ENCODE assay signal across 18 mouse cellular contexts in the genomic region with DNA sequence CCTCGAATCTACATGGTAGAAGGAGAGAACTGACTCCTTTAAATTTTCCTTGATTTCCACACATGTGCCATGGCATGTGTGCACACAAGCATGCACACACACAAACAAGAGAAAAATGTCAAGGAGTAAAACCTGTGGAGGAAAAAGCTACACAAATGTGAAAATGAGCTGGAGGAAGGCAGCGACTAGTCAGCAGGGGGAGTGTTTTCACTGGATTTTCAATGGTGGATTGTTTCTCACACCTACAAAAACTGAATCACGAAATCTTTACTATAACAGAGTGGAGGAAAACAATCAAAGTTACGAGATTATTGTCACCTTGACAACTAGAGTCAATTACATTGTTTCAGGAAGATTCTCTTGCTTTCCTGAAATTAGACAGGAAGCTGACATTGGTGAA.
A peak's percentile ranks its signal among the peaks of the same experiment; 100 is the strongest.
DNase-seq lines count a peak whose midpoint lies in the region; ATAC-seq and TF ChIP-seq lines count a peak whose summit lies in the region.
"Had no signal": no experiment of that assay in that cellular context is flagged by ENCODE, and none has a peak within 500 bp of the region (broad histone marks: within the 10 kb centered on the region; RNA-seq: fewer than 3 reads in every experiment).

No protein-coding gene starts in this region.

- H3K79me2 ChIP-seq in CH12.LX (replicated peaks; ENCODE audit: control insufficient read depth, extremely low read depth, insufficient read depth, poor library complexity, severe bottlenecking), result no peaks in the 10 kb centered on the region

- H3K4me2 ChIP-seq in forebrain, postnatal 0 days (ENCODE audit: low read depth), result no peak overlapping the region
- no peak overlapping the region for H3K4me2 ChIP-seq in forebrain, embryonic 12.5 days
- no peak overlapping the region for H3K4me2 ChIP-seq in lung, embryonic 14.5 days
- H3K4me2 ChIP-seq in CH12.LX (ENCODE audit: insufficient read depth, low read depth, poor library complexity, severe bottlenecking), result no peak overlapping the region
- H3K4me2 ChIP-seq: embryonic facial prominence, embryonic 15.5 days had no signal

- no peak overlapping the region for H3K9ac ChIP-seq in forebrain, postnatal 0 days
- no peak overlapping the region for H3K9ac ChIP-seq in forebrain, embryonic 12.5 days
- no peak overlapping the region for H3K9ac ChIP-seq in lung, embryonic 14.5 days
- H3K9ac ChIP-seq in CH12.LX (ENCODE audit: insufficient read depth, low read depth), result no peak overlapping the region
- H3K9ac ChIP-seq: embryonic facial prominence, embryonic 15.5 days had no signal

- ATAC-seq in forebrain, postnatal 0 days, result no peak
- no peak for ATAC-seq in forebrain, embryonic 12.5 days (ENCODE audit: low FRiP score)
- no peak for ATAC-seq in lung, embryonic 14.5 days (ENCODE audit: insufficient read depth)
- ATAC-seq: hindbrain, embryonic 16.5 days; midbrain, embryonic 16.5 days had no signal

- H3K4me1 ChIP-seq in forebrain, postnatal 0 days (ENCODE audit: insufficient read depth), result no peaks in the 10 kb centered on the region
- no peaks in the 10 kb centered on the region for H3K4me1 ChIP-seq in forebrain, embryonic 12.5 days
- no peaks in the 10 kb centered on the region for H3K4me1 ChIP-seq in lung, embryonic 14.5 days (ENCODE audit: insufficient read depth)
- no peaks in the 10 kb centered on the region for H3K4me1 ChIP-seq in CH12.LX (ENCODE audit: control insufficient read depth in 1 of 2, insufficient read depth in 2 of 2)
- H3K4me1 ChIP-seq: embryonic facial prominence, embryonic 15.5 days; forebrain, embryonic 10.5 days; heart, embryonic 10.5 days had no signal

- TF ChIP-seq CTCF in forebrain, postnatal 0 days (IDR thresholded peaks at IDR 0.05; ENCODE audit: low read depth), result peak; percentile 56
- peak; percentile 48 for TF ChIP-seq CTCF in lung, embryonic 14.5 days (IDR thresholded peaks at IDR 0.05; ENCODE audit: low read depth)
- no peak; a peak in 1 of 4 replicates for TF ChIP-seq CTCF in CH12.LX (conservative IDR thresholded peaks at IDR 0.05 in 1 of 2, IDR thresholded peaks at IDR 0.05 in 1 of 2; ENCODE audit: low read depth in 2 of 2, low read length in 2 of 2)

- no peak overlapping the region for H3K27ac ChIP-seq in forebrain, postnatal 0 days (ENCODE audit: low read depth, low read length)
- H3K27ac ChIP-seq in forebrain, embryonic 12.5 days, result no peak overlapping the region
- H3K27ac ChIP-seq in lung, embryonic 14.5 days (ENCODE audit: low read depth), result no peak overlapping the region
- no peak overlapping the region for H3K27ac ChIP-seq in CH12.LX (ENCODE audit: insufficient read depth, low read depth)
- H3K27ac ChIP-seq: embryonic facial prominence, embryonic 15.5 days; forebrain, embryonic 10.5 days; heart, embryonic 10.5 days had no signal

- in situ Hi-C loops in CH12.LX (cut with MboI; ENCODE audit: low pct_ligation_motif_present, low pct_unique_long_range_greater_than_20kb, low sequenced_read_pairs), result no loop called here

- H3K9me3 ChIP-seq in forebrain, postnatal 0 days (ENCODE audit: low read length), result no peaks in the 10 kb centered on the region
- H3K9me3 ChIP-seq in forebrain, embryonic 12.5 days, result no peaks in the 10 kb centered on the region
- no peaks in the 10 kb centered on the region for H3K9me3 ChIP-seq in lung, embryonic 14.5 days (ENCODE audit: low read depth, low read length)
- H3K9me3 ChIP-seq in CH12.LX (replicated peaks; ENCODE audit: low read length), result no peaks in the 10 kb centered on the region
- H3K9me3 ChIP-seq: embryonic facial prominence, embryonic 15.5 days; forebrain, embryonic 10.5 days; heart, embryonic 10.5 days had no signal

- H3K27me3 ChIP-seq in forebrain, postnatal 0 days (ENCODE audit: insufficient read depth, low read length), result no peaks in the 10 kb centered on the region
- H3K27me3 ChIP-seq in forebrain, embryonic 12.5 days, result no peaks in the 10 kb centered on the region
- no peaks in the 10 kb centered on the region for H3K27me3 ChIP-seq in lung, embryonic 14.5 days (ENCODE audit: insufficient read depth, low read length)
- H3K27me3 ChIP-seq in CH12.LX (replicated peaks), result no peaks in the 10 kb centered on the region
- H3K27me3 ChIP-seq: embryonic facial prominence, embryonic 15.5 days had no signal

- H3K4me3 ChIP-seq in forebrain, postnatal 0 days (ENCODE audit: low read depth, low read length), result no peak overlapping the region
- no peak overlapping the region for H3K4me3 ChIP-seq in forebrain, embryonic 12.5 days (replicated peaks)
- H3K4me3 ChIP-seq in lung, embryonic 14.5 days (ENCODE audit: low read depth, low read length), result no peak overlapping the region
- H3K4me3 ChIP-seq in CH12.LX (replicated peaks in 1 of 3; ENCODE audit: low read depth in 2 of 3, low read length in 2 of 3, poor library complexity in 1 of 3), result no peak overlapping the region
- H3K4me3 ChIP-seq: embryonic facial prominence, embryonic 15.5 days; forebrain, embryonic 10.5 days; heart, embryonic 10.5 days had no signal

- no peak for TF ChIP-seq EP300 in CH12.LX (IDR thresholded peaks at IDR 0.05; ENCODE audit: low read length)

- TF ChIP-seq RAD21 in CH12.LX (IDR thresholded peaks at IDR 0.05; ENCODE audit: low read depth, low read length), result peak; percentile 31

- 52% methylated on average over 4 of the region's 4 CpGs for WGBS in forebrain, postnatal 0 days
- 62% methylated on average over 4 of the region's 4 CpGs for WGBS in forebrain, embryonic 12.5 days
- 44% methylated on average over 4 of the region's 4 CpGs for WGBS in lung, embryonic 14.5 days

- no peaks in the 10 kb centered on the region for H3K36me3 ChIP-seq in forebrain, postnatal 0 days (ENCODE audit: insufficient read depth)
- no peaks in the 10 kb centered on the region for H3K36me3 ChIP-seq in forebrain, embryonic 12.5 days (replicated peaks)
- H3K36me3 ChIP-seq in lung, embryonic 14.5 days (ENCODE audit: insufficient read depth), result no peaks in the 10 kb centered on the region
- no peaks in the 10 kb centered on the region for H3K36me3 ChIP-seq in CH12.LX (replicated peaks in 1 of 2; ENCODE audit: control insufficient read depth in 1 of 2, insufficient read depth in 1 of 2, low read length in 1 of 2)
- H3K36me3 ChIP-seq: embryonic facial prominence, embryonic 15.5 days; forebrain, embryonic 10.5 days; heart, embryonic 10.5 days had no signal

- no peak for TF ChIP-seq POLR2A in CH12.LX (IDR thresholded peaks at IDR 0.05; ENCODE audit: low read depth, low read length)

- DNase-seq in forebrain, postnatal 0 days, result peak; percentile 34
- peak; percentile 49 for DNase-seq in lung, embryonic 14.5 days
- no peak for DNase-seq in lung, postnatal 10 days
- peak; percentile 3 for DNase-seq in CH12.LX (ENCODE audit: extremely low read depth)
- peak; percentile 14 for DNase-seq in brain, adult 2 months (ENCODE audit: low read depth, low spot score)
- DNase-seq in spleen, postnatal 4 days (ENCODE audit: low spot score in 2 of 2), result no peak
- DNase-seq: cerebellum, adult 9-11 months; heart, postnatal 14 days; kidney, adult 2 months; kidney, postnatal 36 days; lung, adult 18-20 months; thymus, postnatal 4 days had no signal

- dilution Hi-C loops in CH12.LX (cut with MboI; ENCODE audit: extremely low pct_ligation_motif_present, extremely low pct_unique_long_range_greater_than_20kb, low sequenced_read_pairs), result no loop called here

TF ChIP-seq in CH12.LX, 34 proteins besides CTCF, POLR2A, EP300 and RAD21:
- TF ChIP-seq ZNF384 (IDR thresholded peaks at IDR 0.05; ENCODE audit: low read depth, low read length) (no peak), CHD1 (IDR thresholded peaks at IDR 0.05; ENCODE audit: low read depth, low read length) (no peak), CHD2 (IDR thresholded peaks at IDR 0.05; ENCODE audit: low read length) (no peak), ELF1 (IDR thresholded peaks at IDR 0.05; ENCODE audit: low read depth, low read length) (no peak), BHLHE40 (IDR thresholded peaks at IDR 0.05; ENCODE audit: low read depth, low read length) (no peak), MYC (IDR thresholded peaks at IDR 0.05; ENCODE audit: low read depth, low read length) (no peak), USF1 (IDR thresholded peaks at IDR 0.05; ENCODE audit: low read depth, low read length) (no peak), RCOR1 (conservative IDR thresholded peaks at IDR 0.05; ENCODE audit: low read depth, low read length) (no peak)
TF ChIP-seq in CH12.LX: peak in this region for 0.

Comparison
In these comparisons a context has a peak if more than half of its experiments do, and no peak if none do; other contexts are left out.
1. DNase-seq: peak in forebrain, postnatal 0 days (single experiment), lung, embryonic 14.5 days (single experiment), CH12.LX (single experiment) and brain, adult 2 months (single experiment); none in lung, postnatal 10 days (single experiment) and spleen, postnatal 4 days (0 of 2).
2. CTCF ChIP-seq: peak in forebrain, postnatal 0 days (single experiment) and lung, embryonic 14.5 days (single experiment); none in CH12.LX (0 of 2).